Mouse (Mus musculus) stomach, postnatal 0 days (tissue): Measurements from ENCODE around the gene Atp5b.

Source experiments
- CTCF ChIP-seq: IDR thresholded peaks from 2 replicates; pipeline ENCODE4 v1.5.1; 2016; ENCODE audit warnings: antibody characterized with exemption, low read depth, mild to moderate bottlenecking, moderate library complexity
- EP300 ChIP-seq: optimal IDR thresholded peaks from 2 replicates; pipeline ENCODE3; 2016; ENCODE audit warnings: antibody characterized with exemption

DNA sequence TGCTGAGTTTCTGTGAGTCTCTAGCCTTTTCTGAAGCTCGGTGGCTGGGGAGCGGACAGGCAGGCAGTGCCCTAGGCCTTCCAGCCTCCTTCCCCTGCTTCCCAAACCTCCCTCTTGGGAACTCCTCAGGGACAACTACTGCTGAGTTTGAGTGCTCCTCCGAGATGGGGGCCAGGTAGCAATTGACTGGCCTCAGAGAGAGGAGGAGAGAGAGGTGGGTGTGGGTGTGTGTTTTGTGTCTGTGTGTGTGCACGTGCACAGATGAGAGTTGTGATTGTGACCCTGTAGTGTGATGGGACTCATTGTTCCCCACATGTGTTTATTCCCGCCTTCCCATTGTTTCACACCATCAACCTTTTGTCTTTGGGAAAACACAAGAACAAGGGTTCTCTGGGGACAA lies 44.4 kb downstream of the Atp5b start:
- TF ChIP-seq EP300 (no peak), CTCF (no peak)
